Mouse (Mus musculus): ENCODE data around the gene Drd3.

DNA sequence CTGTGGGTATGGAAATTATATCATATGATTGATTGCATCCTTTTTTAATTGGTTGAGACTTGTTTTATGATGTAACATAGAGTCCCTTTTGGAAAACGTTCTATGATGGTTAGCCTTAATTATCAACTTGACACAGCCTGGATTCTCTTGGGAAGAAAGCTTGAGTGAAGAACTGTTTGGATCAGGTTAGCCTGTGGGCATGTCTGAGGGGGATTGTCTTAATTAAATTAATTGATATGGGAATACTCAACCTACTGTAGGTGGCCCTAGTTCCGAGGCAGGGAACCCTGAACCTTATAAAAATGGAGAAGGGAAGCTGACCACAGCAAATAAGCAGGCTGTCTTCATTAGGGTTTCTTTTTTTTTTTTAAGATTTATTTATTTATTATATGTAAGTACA lies 12.9 kb upstream of the Drd3 start:
- no peak for TF ChIP-seq POLR2A (IDR thresholded peaks at IDR 0.05; ENCODE audit: borderline replicate concordance, low read depth, low read length)
- TF ChIP-seq CTCF (IDR thresholded peaks at IDR 0.05; ENCODE audit: low read depth, low read length), result no peak

All from bone marrow macrophage, adult 2 months (primary cell).